Mouse (Mus musculus) lung, embryonic 16.5 days (tissue): ENCODE data around the gene Fam185a. TPM values are rescaled to one million over a fixed set of nuclear protein-coding genes. Genes with fewer than 3 reads are reported as not detected.

Experiments used
- ATAC-seq: fragments of 200-750 bp; cut with Nextera tagmentation; 2 replicates; pipeline ENCODE4 v1.8.0; 2017; ENCODE audit warnings: low read depth, mild to moderate bottlenecking, moderate library complexity
- H3K27ac ChIP-seq: fragments of 300-500 bp; sonication (generic); 2 replicates; pipeline ENCODE4 v1.5.1; 2014; ENCODE audit warnings: mild to moderate bottlenecking, control low read depth, low read length
- H3K27me3 ChIP-seq: fragments of 300-500 bp; sonication (generic); 2 replicates; pipeline ENCODE4 v1.6.1; 2014; ENCODE audit warnings: low read depth, low read length, mixed read lengths; ENCODE audit not compliant: control insufficient read depth, insufficient read depth
- H3K36me3 ChIP-seq: fragments of 300-500 bp; sonication (generic); 2 replicates; pipeline ENCODE4 v1.6.1; 2014; ENCODE audit warnings: low read length; ENCODE audit not compliant: control insufficient read depth, insufficient read depth
- H3K4me1 ChIP-seq: fragments of 300-500 bp; sonication (generic); replicated peaks from 2 replicates; pipeline ENCODE4 v1.6.1; 2014; ENCODE audit warnings: low read length, mixed read lengths; ENCODE audit not compliant: control insufficient read depth, insufficient read depth
- H3K4me2 ChIP-seq: fragments of 300-500 bp; sonication (generic); 2 replicates; pipeline ENCODE4 v1.6.1; 2014; ENCODE audit warnings: low read depth, low read length, control low read depth
- H3K4me3 ChIP-seq: fragments of 300-500 bp; sonication (generic); 2 replicates; pipeline ENCODE4 v1.5.1; 2014; ENCODE audit warnings: mild to moderate bottlenecking, low read length, control low read depth
- H3K9ac ChIP-seq: fragments of 300-500 bp; sonication (generic); 2 replicates; pipeline ENCODE4 v1.6.1; 2014; ENCODE audit warnings: low read length, control low read depth
- H3K9me3 ChIP-seq: fragments of 300-500 bp; sonication (generic); 2 replicates; pipeline ENCODE4 v1.6.1; 2016; ENCODE audit warnings: low read length; ENCODE audit not compliant: control insufficient read depth
- WGBS: fragments of 180-500 bp; shearing (Covaris S2); extraction: QIAGEN DNeasy Blood & Tissue Kit; methylation state at CpG from one replicate; pipeline ENCODE4 v1.1.7; 2014; 5-methylcytosine and 5-hydroxymethylcytosine counted together
- polyA plus RNA-seq: library from polyadenylated mRNA; unstranded; fragments of >200 nt; fragmentation: Nextera tagmentation; extraction: Ambion mirVana; gene quantifications from 2 replicates; pipeline ENCODE4 v1.2.1, GENCODE M21; 2015

The Fam185a gene
- polyA plus RNA-seq, 1 experiment from 2014 or later, result 4.0 TPM

- 51% methylated on average over 4 of the region's 4 CpGs for WGBS
- H3K9me3 ChIP-seq, result no peaks in the 10 kb centered on the region
- no peaks in the 10 kb centered on the region for H3K36me3 ChIP-seq
- no peak overlapping the region for H3K4me3 ChIP-seq
- no peak for ATAC-seq
- H3K4me2 ChIP-seq, result no peak overlapping the region
- H3K4me1 ChIP-seq, result peaks cover 10% of the 10 kb centered on the region
- H3K27me3 ChIP-seq, result no peaks in the 10 kb centered on the region
- no peak overlapping the region for H3K9ac ChIP-seq
- H3K27ac ChIP-seq, result peak overlapping the region; percentile 13; the same call in 1 of the 2 replicates
Measured at GRCm38 (mm10) chr5:21386432-21386831, 38.3 kb upstream of the Fam185a start.

- ATAC-seq, result no peak
- H3K36me3 ChIP-seq, result no peaks in the 10 kb centered on the region
- no peak overlapping the region for H3K4me3 ChIP-seq
- H3K27ac ChIP-seq, result no peak overlapping the region
- H3K4me2 ChIP-seq, result no peak overlapping the region
- no peaks in the 10 kb centered on the region for H3K9me3 ChIP-seq
- H3K4me1 ChIP-seq, result peaks cover 15% of the 10 kb centered on the region
- no peak overlapping the region for H3K9ac ChIP-seq
- H3K27me3 ChIP-seq, result no peaks in the 10 kb centered on the region
Measured at GRCm38 (mm10) chr5:21387340-21387739, 37.4 kb upstream of the Fam185a start.

GRCm38 (mm10) chr5:21388855-21389254 is 35.9 kb upstream of the Fam185a start:
- no peaks in the 10 kb centered on the region for H3K36me3 ChIP-seq
- H3K4me2 ChIP-seq, result no peak overlapping the region
- H3K27ac ChIP-seq, result no peak overlapping the region
- H3K4me3 ChIP-seq, result no peak overlapping the region
- WGBS, result 78% methylated on average over 4 of the region's 4 CpGs
- no peaks in the 10 kb centered on the region for H3K27me3 ChIP-seq
- H3K9ac ChIP-seq, result no peak overlapping the region
- no peak for ATAC-seq
- peaks cover 7% of the 10 kb centered on the region; the same call in 1 of the 2 replicates for H3K4me1 ChIP-seq
- H3K9me3 ChIP-seq, result no peaks in the 10 kb centered on the region

- H3K4me2 ChIP-seq, result peak overlapping the region; percentile 11; the same call in 1 of the 2 replicates
- H3K27me3 ChIP-seq, result no peaks in the 10 kb centered on the region
- no peak overlapping the region for H3K27ac ChIP-seq
- 9% methylated on average over 12 of the region's 13 CpGs for WGBS
- 0 out of 2 replicates have a peak, but pooled peaks have one; percentile 34 for ATAC-seq
- H3K36me3 ChIP-seq, result no peaks in the 10 kb centered on the region
- no peak overlapping the region for H3K4me3 ChIP-seq
- no peaks in the 10 kb centered on the region for H3K9me3 ChIP-seq
- peaks cover 12% of the 10 kb centered on the region; the same call in 1 of the 2 replicates for H3K4me1 ChIP-seq
- H3K9ac ChIP-seq, result no peak overlapping the region
Measured at GRCm38 (mm10) chr5:21391616-21392384, 33.0 kb upstream of the Fam185a start.

- 77% methylated on average over 2 of the region's 2 CpGs for WGBS
Measured at GRCm38 (mm10) chr5:21394562-21394961, 30.2 kb upstream of the Fam185a start.

GRCm38 (mm10) chr5:21395205-21395840 is 29.4 kb upstream of the Fam185a start:
- Histone ChIP-seq H3K27ac (no peak overlapping the region), H3K9ac (no peak overlapping the region), H3K4me1 (peaks cover 12% of the 10 kb centered on the region; the same call in 1 of the 2 replicates), H3K4me3 (no peak overlapping the region), H3K36me3 (no peaks in the 10 kb centered on the region), H3K4me2 (no peak overlapping the region), H3K27me3 (no peaks in the 10 kb centered on the region), H3K9me3 (no peaks in the 10 kb centered on the region)
- ATAC-seq, result peak; percentile 85
- 9% methylated on average over 7 of the region's 7 CpGs for WGBS

More at GRCm38 (mm10) chr5:21394562-21394961, 30.2 kb upstream of the Fam185a start:
- ATAC-seq, result no peak
- Histone ChIP-seq H3K4me2 (no peak overlapping the region), H3K27ac (no peak overlapping the region), H3K9me3 (no peaks in the 10 kb centered on the region), H3K4me1 (peaks cover 12% of the 10 kb centered on the region; the same call in 1 of the 2 replicates), H3K4me3 (no peak overlapping the region), H3K36me3 (no peaks in the 10 kb centered on the region), H3K9ac (no peak overlapping the region), H3K27me3 (no peaks in the 10 kb centered on the region)

GRCm38 (mm10) chr5:21411261-21411666 is 13.5 kb upstream of the Fam185a start:
- no peak overlapping the region for H3K27ac ChIP-seq
- H3K36me3 ChIP-seq, result no peaks in the 10 kb centered on the region
- H3K4me3 ChIP-seq, result no peak overlapping the region
- no peaks in the 10 kb centered on the region for H3K27me3 ChIP-seq
- no peak overlapping the region for H3K4me2 ChIP-seq
- H3K4me1 ChIP-seq, result no peaks in the 10 kb centered on the region
- H3K9ac ChIP-seq, result no peak overlapping the region
- no peaks in the 10 kb centered on the region for H3K9me3 ChIP-seq
- 65% methylated on average over 5 of the region's 5 CpGs for WGBS
- no peak for ATAC-seq

- no peaks in the 10 kb centered on the region for H3K36me3 ChIP-seq
- no peaks in the 10 kb centered on the region for H3K27me3 ChIP-seq
- no peak overlapping the region for H3K9ac ChIP-seq
- H3K4me3 ChIP-seq, result no peak overlapping the region
- 54% methylated on average over 5 of the region's 5 CpGs for WGBS
- H3K27ac ChIP-seq, result no peak overlapping the region
- H3K4me1 ChIP-seq, result no peaks in the 10 kb centered on the region
- no peak for ATAC-seq
- H3K9me3 ChIP-seq, result no peaks in the 10 kb centered on the region
- H3K4me2 ChIP-seq, result no peak overlapping the region
Measured at GRCm38 (mm10) chr5:21412056-21412455, 12.7 kb upstream of the Fam185a start.

- Histone ChIP-seq H3K27ac (no peak overlapping the region), H3K9ac (no peak overlapping the region), H3K36me3 (no peaks in the 10 kb centered on the region), H3K27me3 (no peaks in the 10 kb centered on the region), H3K9me3 (no peaks in the 10 kb centered on the region), H3K4me2 (no peak overlapping the region), H3K4me3 (no peak overlapping the region), H3K4me1 (no peaks in the 10 kb centered on the region)
- WGBS, result 83% methylated on average over 3 of the region's 3 CpGs
- ATAC-seq, result no peak
Measured at GRCm38 (mm10) chr5:21413322-21413721, 11.4 kb upstream of the Fam185a start.
